Mouse (Mus musculus): ENCODE measurements around the gene Tma7. TPM values are rescaled to one million over a fixed set of nuclear protein-coding genes. Genes with fewer than 3 reads are reported as not detected.

The Tma7 gene
- polyA plus RNA-seq, 1 experiment: 572 TPM

GRCm38 (mm10) chr9:109028919-109029318, 53.5 kb downstream of the Tma7 start:
- H3K4me3 ChIP-seq (ENCODE audit: insufficient read depth, low read depth, low read length): no peak overlapping the region
- peaks cover 4% of the 10 kb centered on the region for H3K4me1 ChIP-seq (ENCODE audit: control insufficient read depth, insufficient read depth, insufficient read length, low read length)
- H3K27ac ChIP-seq (replicated peaks; ENCODE audit: low read depth, low read length): no peak overlapping the region

- Histone ChIP-seq H3K27ac (replicated peaks; ENCODE audit: low read depth, low read length) (no peak overlapping the region), H3K4me3 (ENCODE audit: insufficient read depth, low read depth, low read length) (no peak overlapping the region), H3K4me1 (ENCODE audit: control insufficient read depth, insufficient read depth, insufficient read length, low read length) (peaks cover 8% of the 10 kb centered on the region)
Measured at GRCm38 (mm10) chr9:109028421-109028820, 54.0 kb downstream of the Tma7 start.

- Histone ChIP-seq H3K4me1 (ENCODE audit: control insufficient read depth, insufficient read depth, insufficient read length, low read length) (peaks cover 8% of the 10 kb centered on the region), H3K4me3 (ENCODE audit: insufficient read depth, low read depth, low read length) (no peak overlapping the region), H3K27ac (replicated peaks; ENCODE audit: low read depth, low read length) (0 out of 2 replicates have a peak overlapping the region, but pooled peaks have one; percentile 17)
Measured at GRCm38 (mm10) chr9:109027521-109027920, 54.9 kb downstream of the Tma7 start.

Other genes starting within 250 kb of the Tma7 start
- 4.4 and 7.5 TPM in 2 replicates for gene Slc26a6, start 229.3 kb downstream of the Tma7 start, polyA plus RNA-seq (2012; ENCODE audit: insufficient read depth, insufficient read length, missing spikeins)
- not detected in 2 replicates for gene Tmem89, start 168.0 kb downstream of the Tma7 start, polyA plus RNA-seq (2012; ENCODE audit: insufficient read depth, insufficient read length, missing spikeins)
- 1,481 and 1,573 TPM in 2 replicates for gene Uqcrc1, start 146.0 kb downstream of the Tma7 start, polyA plus RNA-seq (2012; ENCODE audit: insufficient read depth, insufficient read length, missing spikeins)
- gene Col7a1, start 129.0 kb downstream of the Tma7 start, polyA plus RNA-seq (2012; ENCODE audit: insufficient read depth, insufficient read length, missing spikeins): 0.21 and 1.1 TPM in 2 replicates
- not detected in 2 replicates for gene Ucn2, start 96.6 kb downstream of the Tma7 start, polyA plus RNA-seq (2012; ENCODE audit: insufficient read depth, insufficient read length, missing spikeins)
- 3.4 and 3.8 TPM in 2 replicates for gene Pfkfb4, start 90.8 kb downstream of the Tma7 start, polyA plus RNA-seq (2012; ENCODE audit: insufficient read depth, insufficient read length, missing spikeins)
- 30.4 and 48.6 TPM in 2 replicates for gene Shisa5, start 44.0 kb downstream of the Tma7 start, polyA plus RNA-seq (2012; ENCODE audit: insufficient read depth, insufficient read length, missing spikeins)
- 6.6 and 16.6 TPM in 2 replicates for gene Trex1, start 22.9 kb downstream of the Tma7 start, polyA plus RNA-seq (2012; ENCODE audit: insufficient read depth, insufficient read length, missing spikeins)
- gene Atrip, start 8.5 kb downstream of the Tma7 start, polyA plus RNA-seq (2012; ENCODE audit: insufficient read depth, insufficient read length, missing spikeins): 3.6 and 4.8 TPM in 2 replicates
- gene Ccdc51, start 94 bp downstream of the Tma7 start, polyA plus RNA-seq (2012; ENCODE audit: insufficient read depth, insufficient read length, missing spikeins): 10.8 and 14.4 TPM in 2 replicates
- not detected in 2 replicates for gene Plxnb1, start 12.8 kb upstream of the Tma7 start, polyA plus RNA-seq (2012; ENCODE audit: insufficient read depth, insufficient read length, missing spikeins)
- not detected in 2 replicates for gene Fbxw21, start 79.5 kb upstream of the Tma7 start, polyA plus RNA-seq (2012; ENCODE audit: insufficient read depth, insufficient read length, missing spikeins)
- gene Fbxw13, start 113.4 kb upstream of the Tma7 start, polyA plus RNA-seq (2012; ENCODE audit: insufficient read depth, insufficient read length, missing spikeins): not detected in 2 replicates
- gene Fbxw20, start 152.2 kb upstream of the Tma7 start, polyA plus RNA-seq (2012; ENCODE audit: insufficient read depth, insufficient read length, missing spikeins): not detected in 2 replicates
- gene Fbxw14, start 205.1 kb upstream of the Tma7 start, polyA plus RNA-seq (2012; ENCODE audit: insufficient read depth, insufficient read length, missing spikeins): not detected in 2 replicates

Measured in brown adipose tissue, adult 24 weeks (tissue).